In genomic region chr2:127507077-127507774, GRCm38 (mm10) we compare ENCODE assay signal across 9 mouse cellular contexts. TPM values are rescaled to one million over a fixed set of nuclear protein-coding genes. Genes with fewer than 3 reads are reported as not detected.
A peak's percentile ranks its signal among the peaks of the same experiment; 100 is the strongest.
DNase-seq lines count a peak whose midpoint lies in the region; ATAC-seq and TF ChIP-seq lines count a peak whose summit lies in the region.
"Had no signal": no experiment of that assay in that cellular context is flagged by ENCODE, and none has a peak within 500 bp of the region (broad histone marks: within the 10 kb centered on the region; RNA-seq: fewer than 3 reads in every experiment).

No protein-coding gene starts in this region.

- WGBS in forebrain, embryonic 10.5 days = 35% methylated on average over 7 of the region's 7 CpGs
- 23% methylated on average over 7 of the region's 7 CpGs for WGBS in lung, embryonic 16.5 days

- H3K27ac ChIP-seq in forebrain, embryonic 10.5 days = no peak overlapping the region
- H3K27ac ChIP-seq in lung, embryonic 16.5 days (ENCODE audit: low read length) = no peak overlapping the region

- H3K36me3 ChIP-seq in E14TG2a.4 (ENCODE audit: insufficient read depth, low read length) = no peaks in the 10 kb centered on the region
- no peaks in the 10 kb centered on the region for H3K36me3 ChIP-seq in forebrain, embryonic 10.5 days (replicated peaks)
- H3K36me3 ChIP-seq in lung, embryonic 16.5 days (ENCODE audit: control insufficient read depth, insufficient read depth, low read length) = no peaks in the 10 kb centered on the region

- H3K27me3 ChIP-seq in E14TG2a.4 (ENCODE audit: insufficient read depth, low read length) = peaks cover 38% of the 10 kb centered on the region
- H3K27me3 ChIP-seq in forebrain, embryonic 10.5 days (ENCODE audit: poor library complexity, severe bottlenecking) = no peaks in the 10 kb centered on the region; the same call in 1 of the 2 replicates
- no peaks in the 10 kb centered on the region for H3K27me3 ChIP-seq in lung, embryonic 16.5 days (ENCODE audit: control insufficient read depth, insufficient read depth, low read depth, low read length)

- H3K4me3 ChIP-seq in E14TG2a.4 (replicated peaks; ENCODE audit: low read length) = no peak overlapping the region
- no peak overlapping the region for H3K4me3 ChIP-seq in forebrain, embryonic 10.5 days
- no peak overlapping the region for H3K4me3 ChIP-seq in lung, embryonic 16.5 days (ENCODE audit: low read length)

- peak; percentile 75 to 80 for ATAC-seq in hematopoietic stem cell, adult 5-6 weeks (replicated peaks in 1 of 2; ENCODE audit: insufficient read depth in 1 of 2, low FRiP score in 2 of 2, low TSS enrichment in 1 of 2, low read depth in 1 of 2, poor library complexity in 2 of 2, severe bottlenecking in 2 of 2)
- ATAC-seq in lung, embryonic 16.5 days (ENCODE audit: low read depth) = peak; percentile 53

- H3K4me1 ChIP-seq in E14TG2a.4 (replicated peaks; ENCODE audit: low read depth, low read length) = peaks cover 12% of the 10 kb centered on the region
- peaks cover 28% of the 10 kb centered on the region for H3K4me1 ChIP-seq in forebrain, embryonic 10.5 days
- peaks cover 11% of the 10 kb centered on the region; the same call in 1 of the 2 replicates for H3K4me1 ChIP-seq in lung, embryonic 16.5 days (replicated peaks; ENCODE audit: control insufficient read depth, insufficient read depth, low read length)

- H3K4me2 ChIP-seq in lung, embryonic 16.5 days (ENCODE audit: low read depth, low read length) = no peak overlapping the region

- H3K9me3 ChIP-seq in E14TG2a.4 (ENCODE audit: low read length) = no peaks in the 10 kb centered on the region
- no peaks in the 10 kb centered on the region for H3K9me3 ChIP-seq in forebrain, embryonic 10.5 days
- H3K9me3 ChIP-seq in lung, embryonic 16.5 days (ENCODE audit: control insufficient read depth, low read length) = no peaks in the 10 kb centered on the region

- peak; percentile 86 for TF ChIP-seq CTCF in E14TG2a.4 (conservative IDR thresholded peaks at IDR 0.05; ENCODE audit: low read length)

- DNase-seq in c-Kit-positive CD71-negative TER-119-negative erythroid progenitor cells, embryonic 14.5 days (ENCODE audit: low read depth) = peak; percentile 61
- DNase-seq in forebrain, embryonic 10.5 days (ENCODE audit: extremely low spot score, low spot score) = peak; percentile 83
- peak; percentile 76 for DNase-seq in layer of hippocampus, adult 9-11 months
- DNase-seq in ovary, postnatal 10 days (ENCODE audit: low spot score) = peak; percentile 62
- peak; percentile 83 for DNase-seq in thymus, postnatal 0 days (ENCODE audit: low spot score)

- H3K9ac ChIP-seq in lung, embryonic 16.5 days (ENCODE audit: low read length) = no peak overlapping the region

RNA-seq across cellular contexts. Expression of gene Kcnip3, which starts 14.7 kb away (rescaled TPM):
- polyA plus RNA-seq in forebrain, embryonic 10.5 days (2016; fragmentation: Nextera tagmentation; extraction: Ambion mirVana) = 2.1 TPM in 2 replicates
- 4.0 and 4.5 TPM in 2 replicates for total RNA-seq in hematopoietic stem cell, adult 5-6 weeks (2017)
- 2.5 and 3.4 TPM in 2 replicates for polyA plus RNA-seq in lung, embryonic 16.5 days (2015; fragmentation: Nextera tagmentation; extraction: Ambion mirVana)
- 2.2 and 2.8 TPM in 2 replicates for polyA plus RNA-seq in thymus, postnatal 0 days (2015; fragmentation: Nextera tagmentation; extraction: Ambion mirVana)

RNA-seq across cellular contexts. Expression of gene Prom2, which starts 34.0 kb away (rescaled TPM):
- polyA plus RNA-seq in forebrain, embryonic 10.5 days (2016; fragmentation: Nextera tagmentation; extraction: Ambion mirVana) = 1.0 and 1.4 TPM in 2 replicates
- 0.31 and 1.1 TPM in 2 replicates for total RNA-seq in hematopoietic stem cell, adult 5-6 weeks (2017)
- 3.4 and 3.5 TPM in 2 replicates for polyA plus RNA-seq in lung, embryonic 16.5 days (2015; fragmentation: Nextera tagmentation; extraction: Ambion mirVana)
- polyA plus RNA-seq in thymus, postnatal 0 days (2015; fragmentation: Nextera tagmentation; extraction: Ambion mirVana) = 0.36 and 0.81 TPM in 2 replicates
- total RNA-seq: gastrocnemius, postnatal 4 days had no signal
